Mouse (Mus musculus) liver, embryonic 14 days (tissue): ENCODE data around the gene Scn5a. TPM values are rescaled to one million over a fixed set of nuclear protein-coding genes. Genes with fewer than 3 reads are reported as not detected.

Experiments
- polyA plus RNA-seq: library from polyadenylated mRNA; depleted of rRNA; stranded (reverse); fragments of >200 nt; gene quantifications from 2 replicates; pipeline ENCODE4 v1.2.3, GENCODE M21; 2012; rRNA removed

Gene Scn5a
- 0.02 TPM in 2 replicates for polyA plus RNA-seq

GRCm38 (mm10) chr9:119578636-119579438 lies at the start of gene Scn5a:
Gene Scn5a (minus strand): TSS chr9:119579016.

DNA sequence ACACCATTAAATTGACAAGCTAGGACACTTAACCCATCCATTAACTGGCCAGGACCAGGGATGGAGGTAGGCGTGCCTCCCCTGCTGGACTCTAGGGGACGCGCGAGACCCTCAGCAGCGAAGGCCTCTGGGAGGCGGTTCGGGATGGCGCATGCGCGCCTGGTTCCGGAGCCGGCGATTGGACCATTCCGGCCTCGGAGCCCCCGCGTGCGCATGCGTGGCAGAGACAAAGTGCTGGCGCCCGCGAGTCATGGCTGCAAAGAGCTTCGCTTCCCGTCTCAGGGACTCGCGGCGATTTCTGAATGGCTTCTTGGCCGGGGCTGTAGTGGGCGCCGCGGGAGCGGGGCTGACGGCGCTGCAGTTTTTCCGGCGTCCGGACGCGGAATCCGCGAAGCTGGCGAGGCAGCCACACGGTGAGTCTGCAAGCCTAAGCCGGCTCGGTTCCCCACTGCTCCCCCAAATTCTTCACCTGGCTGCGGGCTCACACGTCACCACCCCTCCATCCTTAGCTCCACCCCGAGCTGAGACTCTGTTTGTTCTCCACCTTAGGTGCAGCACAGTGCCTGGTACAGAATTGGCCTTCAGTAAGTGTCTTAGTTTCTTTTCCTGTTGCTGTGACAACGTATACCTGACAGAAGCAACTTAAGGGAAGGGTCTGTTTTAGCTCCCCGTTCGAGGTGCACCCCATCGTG lies 133.9 kb downstream of the Scn5a start, which contains the start of gene Exog:
Exog (plus strand) TSS at position 206 of the 692 bp plus-strand sequence.

Other genes with a start within 250 kb of the Scn5a start
- gene Acaa1a, start 239.3 kb downstream of the Scn5a start, polyA plus RNA-seq = 24.5 and 27.9 TPM in 2 replicates
- gene Myd88, start 237.6 kb downstream of the Scn5a start, polyA plus RNA-seq = 6.3 and 7.3 TPM in 2 replicates
- gene Xylb, start 221.6 kb downstream of the Scn5a start, polyA plus RNA-seq = 4.8 and 4.9 TPM in 2 replicates
- gene Slc22a14, start 213.5 kb downstream of the Scn5a start, polyA plus RNA-seq = 0.02 TPM in 1 of 2 replicates, not detected in the other
- gene Acvr2b, start 176.9 kb downstream of the Scn5a start, polyA plus RNA-seq = 0.52 and 0.59 TPM in 2 replicates
- gene Exog, start 134.1 kb downstream of the Scn5a start, polyA plus RNA-seq = 1.9 and 2.6 TPM in 2 replicates
- gene Scn10a, start 140.3 kb upstream of the Scn5a start, polyA plus RNA-seq = 0.05 TPM in 2 replicates
- 0.01 TPM in 1 of 2 replicates, not detected in the other for gene Scn11a, start 246.4 kb upstream of the Scn5a start, polyA plus RNA-seq